Mouse (Mus musculus): ENCODE results near the gene Pou3f3.
A peak's percentile ranks its signal among the peaks of the same experiment; 100 is the strongest.

The Pou3f3 gene

GRCm38 (mm10) chr1:42694665-42695577 is 647 bp upstream of the Pou3f3 start:
- peak in 1 of 2 experiments; percentile 67 for DNase-seq (ENCODE audit: low spot score in 2 of 2)

GRCm38 (mm10) chr1:42696371-42697031 is 933 bp downstream of the Pou3f3 start:
- peak in 1 of 2 experiments; percentile 48 for DNase-seq (ENCODE audit: low spot score in 2 of 2)

GRCm38 (mm10) chr1:42697321-42697755 is 1.8 kb downstream of the Pou3f3 start:
- peak in 1 of 2 experiments; percentile 52 for DNase-seq (ENCODE audit: low spot score in 2 of 2)

- peak in 1 of 2 experiments; percentile 60 for DNase-seq (ENCODE audit: low spot score in 2 of 2)
These were observed 2.4 kb downstream of the Pou3f3 start for GRCm38 (mm10) chr1:42697756-42698583.

GRCm38 (mm10) chr1:42698584-42699333 is 3.2 kb downstream of the Pou3f3 start:
- DNase-seq (ENCODE audit: low spot score in 2 of 2), result no peak

- DNase-seq (ENCODE audit: low spot score in 2 of 2), result no peak
These were observed 3.9 kb downstream of the Pou3f3 start for GRCm38 (mm10) chr1:42699471-42699871.

- DNase-seq (ENCODE audit: low spot score in 2 of 2), result no peak
These were observed 4.6 kb downstream of the Pou3f3 start for GRCm38 (mm10) chr1:42700171-42700570.

GRCm38 (mm10) chr1:42700815-42701214 is 5.2 kb downstream of the Pou3f3 start:
- DNase-seq (ENCODE audit: low spot score in 2 of 2), result no peak

- DNase-seq (ENCODE audit: low spot score in 2 of 2), result no peak
These were observed 6.5 kb downstream of the Pou3f3 start for GRCm38 (mm10) chr1:42701833-42702611.

GRCm38 (mm10) chr1:42702984-42703383 is 7.4 kb downstream of the Pou3f3 start:
- no peak for DNase-seq (ENCODE audit: low spot score in 2 of 2)

GRCm38 (mm10) chr1:42703424-42703823 is 7.9 kb downstream of the Pou3f3 start:
- no peak for DNase-seq (ENCODE audit: low spot score in 2 of 2)

- peak in 1 of 2 experiments; percentile 55 for DNase-seq (ENCODE audit: low spot score in 2 of 2)
These were observed 8.5 kb downstream of the Pou3f3 start for GRCm38 (mm10) chr1:42703851-42704613.

- no peak for DNase-seq (ENCODE audit: low spot score in 2 of 2)
These were observed 9.6 kb downstream of the Pou3f3 start for GRCm38 (mm10) chr1:42704981-42705810.

- DNase-seq (ENCODE audit: low spot score in 2 of 2), result no peak
These were observed 10.2 kb downstream of the Pou3f3 start for GRCm38 (mm10) chr1:42705811-42706160.

GRCm38 (mm10) chr1:42707196-42707595 is 11.6 kb downstream of the Pou3f3 start:
- DNase-seq (ENCODE audit: low spot score in 2 of 2), result no peak

GRCm38 (mm10) chr1:42707611-42708130 is 12.1 kb downstream of the Pou3f3 start:
- no peak for DNase-seq (ENCODE audit: low spot score in 2 of 2)

- DNase-seq (ENCODE audit: low spot score in 2 of 2), result no peak
These were observed 13.5 kb downstream of the Pou3f3 start for GRCm38 (mm10) chr1:42709024-42709423.

- DNase-seq (ENCODE audit: low spot score in 2 of 2), result no peak
These were observed 14.0 kb downstream of the Pou3f3 start for GRCm38 (mm10) chr1:42709431-42710160.
